ENCODE assay signal across 22 mouse cellular contexts in genomic region chr4:136320016-136320415, GRCm38 (mm10). TPM values are rescaled to one million over a fixed set of nuclear protein-coding genes. Genes with fewer than 3 reads are reported as not detected.
DNase-seq lines count a peak whose midpoint lies in the region; ATAC-seq and TF ChIP-seq lines count a peak whose summit lies in the region.
"Had no signal": no experiment of that assay in that cellular context is flagged by ENCODE, and none has a peak within 500 bp of the region (broad histone marks: within the 10 kb centered on the region; RNA-seq: fewer than 3 reads in every experiment).

No protein-coding gene starts in this region.

- H3K4me2 ChIP-seq in lung, postnatal 0 days (replicated peaks; ENCODE audit: low read depth, low read length): no peak overlapping the region
- no peak overlapping the region for H3K4me2 ChIP-seq in intestine, embryonic 16.5 days (ENCODE audit: low read depth, low read length)
- H3K4me2 ChIP-seq: forebrain, embryonic 15.5 days; heart, embryonic 11.5 days; heart, embryonic 15.5 days; hindbrain, embryonic 13.5 days had no signal

- no peak for TF ChIP-seq CTCF in lung, postnatal 0 days (IDR thresholded peaks at IDR 0.05)

- no peak for TF ChIP-seq EP300 in lung, postnatal 0 days (IDR thresholded peaks at IDR 0.05)

- peak; percentile 72 for ATAC-seq in lung, postnatal 0 days
- no peak for ATAC-seq in intestine, embryonic 16.5 days
- ATAC-seq: forebrain, embryonic 15.5 days; hindbrain, postnatal 0 days had no signal

- peak overlapping the region; percentile 54; the same call in 1 of the 2 replicates for H3K27ac ChIP-seq in lung, postnatal 0 days (ENCODE audit: low read length)
- peak overlapping the region; percentile 10; the same call in 1 of the 2 replicates for H3K27ac ChIP-seq in macrophage
- H3K27ac ChIP-seq in intestine, embryonic 16.5 days (ENCODE audit: low read length): no peak overlapping the region
- H3K27ac ChIP-seq: embryonic facial prominence, embryonic 10.5 days; forebrain, embryonic 10.5 days; forebrain, embryonic 15.5 days; hindbrain, embryonic 13.5 days; hindbrain, postnatal 0 days had no signal

- no peak overlapping the region for H3K4me3 ChIP-seq in lung, postnatal 0 days (ENCODE audit: low read depth, low read length)
- no peak overlapping the region for H3K4me3 ChIP-seq in macrophage (ENCODE audit: inconsistent target)
- no peak overlapping the region for H3K4me3 ChIP-seq in intestine, embryonic 16.5 days (ENCODE audit: low read length)
- H3K4me3 ChIP-seq: embryonic facial prominence, embryonic 10.5 days; erythroblast, embryonic 14.5 days; forebrain, embryonic 10.5 days; forebrain, embryonic 15.5 days; heart, embryonic 15.5 days; hindbrain, embryonic 13.5 days had no signal

- WGBS in lung, postnatal 0 days: 53% methylated on average over 4 of the region's 4 CpGs
- WGBS in macrophage (ENCODE audit: missing documents): 61% methylated on average over 3 of the region's 4 CpGs
- 82% methylated on average over 4 of the region's 4 CpGs for WGBS in intestine, embryonic 16.5 days

- H3K27me3 ChIP-seq in lung, postnatal 0 days (replicated peaks; ENCODE audit: insufficient read depth, low read length): no peaks in the 10 kb centered on the region
- no peaks in the 10 kb centered on the region for H3K27me3 ChIP-seq in intestine, embryonic 16.5 days (replicated peaks; ENCODE audit: control insufficient read depth, insufficient read depth, low read length)
- H3K27me3 ChIP-seq: forebrain, embryonic 15.5 days; heart, embryonic 15.5 days; hindbrain, embryonic 13.5 days had no signal

- H3K79me2 ChIP-seq in macrophage (ENCODE audit: inconsistent target): peaks cover 69% of the 10 kb centered on the region

- H3K9ac ChIP-seq in lung, postnatal 0 days (replicated peaks; ENCODE audit: low read depth): no peak overlapping the region
- H3K9ac ChIP-seq in intestine, embryonic 16.5 days (ENCODE audit: low read depth, low read length): no peak overlapping the region
- H3K9ac ChIP-seq: forebrain, embryonic 15.5 days; heart, embryonic 15.5 days; hindbrain, embryonic 13.5 days had no signal

- no peaks in the 10 kb centered on the region for H3K4me1 ChIP-seq in lung, postnatal 0 days (ENCODE audit: insufficient read depth, low read depth, low read length)
- H3K4me1 ChIP-seq in intestine, embryonic 16.5 days (ENCODE audit: control insufficient read depth, insufficient read depth, low read length): no peaks in the 10 kb centered on the region

- H3K36me3 ChIP-seq in lung, postnatal 0 days (ENCODE audit: insufficient read depth, low read length): peaks cover 13% of the 10 kb centered on the region; the same call in 1 of the 2 replicates
- H3K36me3 ChIP-seq in macrophage (ENCODE audit: inconsistent target): peaks cover 15% of the 10 kb centered on the region; the same call in 1 of the 2 replicates
- H3K36me3 ChIP-seq in intestine, embryonic 16.5 days (ENCODE audit: control insufficient read depth, insufficient read depth, low read length): peaks cover 4% of the 10 kb centered on the region

- DNase-seq in adrenal gland, adult (ENCODE audit: inconsistent age in 2 of 2, low spot score in 1 of 2): peak; percentile 30 to 82
- no peak for DNase-seq in adrenal gland, postnatal 25 days
- DNase-seq in lung, postnatal 0 days (ENCODE audit: low spot score): peak; percentile 85
- no peak for DNase-seq in lung, postnatal 4 days
- DNase-seq in adrenal gland, postnatal 10 days: peak; percentile 13
- no peak for DNase-seq in layer of hippocampus, adult 9-11 months
- DNase-seq: cerebellum, adult 2 months; cerebellum, postnatal 10 days; gastrocnemius, postnatal 36 days; heart, adult 18-20 months; heart, postnatal 14 days; kidney, adult 18-20 months had no signal

- H3K9me3 ChIP-seq in lung, postnatal 0 days (ENCODE audit: low read length): no peaks in the 10 kb centered on the region
- no peaks in the 10 kb centered on the region for H3K9me3 ChIP-seq in intestine, embryonic 16.5 days (ENCODE audit: control insufficient read depth, low read length)
- H3K9me3 ChIP-seq: embryonic facial prominence, embryonic 10.5 days; forebrain, embryonic 10.5 days; forebrain, embryonic 15.5 days; heart, embryonic 15.5 days; hindbrain, embryonic 13.5 days had no signal

RNA-seq across cellular contexts. Expression of gene Hnrnpr, which starts 9.3 kb away (rescaled TPM):
- 73.9 and 97.0 TPM in 2 replicates for total RNA-seq in adrenal gland, postnatal 25 days (2021)
- 82.2 and 82.9 TPM in 2 replicates for polyA plus RNA-seq in lung, postnatal 0 days (2015; fragmentation: Nextera tagmentation; extraction: Ambion mirVana)
- total RNA-seq in adrenal gland, postnatal 10 days (2021): 10 to 100 TPM; 67.4 to 94.7 TPM
- total RNA-seq in macrophage (2018; cell fraction: chromatin; rRNA removed): 10 to 100 TPM; 13.5 to 73.0 (median 39.3) TPM
- 10 to 100 TPM; 26.3 to 45.4 (median 34.9) TPM for total RNA-seq in macrophage (2018; cell fraction: cytosol; rRNA removed)
- 10 to 100 TPM; 16.7 to 95.3 (median 34.3) TPM for total RNA-seq in macrophage (2018; cell fraction: nucleus; rRNA removed)
- polyA plus RNA-seq in macrophage (2018): 38.7 to 76.3 TPM (median 63.8 TPM) in 3 replicates
- 101 and 106 TPM in 2 replicates for polyA plus RNA-seq in intestine, embryonic 16.5 days (2015; fragmentation: Nextera tagmentation; extraction: Ambion mirVana)

RNA-seq across cellular contexts. Expression of gene Zfp46, which starts 35.5 kb away (rescaled TPM):
- 20.0 and 22.0 TPM in 2 replicates for total RNA-seq in adrenal gland, postnatal 25 days (2021)
- 18.4 and 21.0 TPM in 2 replicates for polyA plus RNA-seq in lung, postnatal 0 days (2015; fragmentation: Nextera tagmentation; extraction: Ambion mirVana)
- total RNA-seq in adrenal gland, postnatal 10 days (2021): 10 to 100 TPM; 23.3 to 33.0 TPM
- 10 to 100 TPM in 11 of 26 experiments, 1 to 10 TPM in 15; 2.3 to 16.3 (median 9.3) TPM for total RNA-seq in macrophage (2018; cell fraction: chromatin; rRNA removed)
- total RNA-seq in macrophage (2018; cell fraction: cytosol; rRNA removed): 10 to 100 TPM in 17 of 26 experiments, 1 to 10 TPM in 9; 6.4 to 15.7 (median 10.5) TPM
- total RNA-seq in macrophage (2018; cell fraction: nucleus; rRNA removed): 10 to 100 TPM in 15 of 26 experiments, 1 to 10 TPM in 11; 5.7 to 20.6 (median 11.9) TPM
- 6.8 to 8.2 TPM (median 7.8 TPM) in 3 replicates for polyA plus RNA-seq in macrophage (2018)
- 13.6 and 15.0 TPM in 2 replicates for polyA plus RNA-seq in intestine, embryonic 16.5 days (2015; fragmentation: Nextera tagmentation; extraction: Ambion mirVana)

Comparison
In these comparisons a context has a peak if more than half of its experiments do, and no peak if none do; other contexts are left out.
1. DNase-seq: peak in adrenal gland, adult (2 of 2), lung, postnatal 0 days (single experiment) and adrenal gland, postnatal 10 days (single experiment); none in adrenal gland, postnatal 25 days (single experiment), lung, postnatal 4 days (0 of 2) and layer of hippocampus, adult 9-11 months (single experiment).